Mouse (Mus musculus) stomach, embryonic 16.5 days (tissue): ENCODE data around the gene Pik3cg. TPM values are rescaled to one million over a fixed set of nuclear protein-coding genes. Genes with fewer than 3 reads are reported as not detected.

ENCODE experiments used
- ATAC-seq: fragments of 200-750 bp; cut with Nextera tagmentation; 2 replicates; pipeline ENCODE4 v1.8.0; 2017; ENCODE audit warnings: moderate number of reproducible peaks, moderate TSS enrichment; ENCODE audit not compliant: insufficient read depth, low FRiP score
- H3K27ac ChIP-seq: fragments of 300-500 bp; sonication (generic); 2 replicates; pipeline ENCODE4 v1.5.1; 2014; ENCODE audit warnings: low read length
- H3K27me3 ChIP-seq: fragments of 300-500 bp; sonication (generic); 2 replicates; pipeline ENCODE4 v1.6.1; 2014; ENCODE audit warnings: low read length, control low read depth, mixed read lengths; ENCODE audit not compliant: control insufficient read depth, insufficient read depth
- H3K36me3 ChIP-seq: fragments of 300-500 bp; sonication (generic); 2 replicates; pipeline ENCODE4 v1.6.1; 2014; ENCODE audit warnings: low read length; ENCODE audit not compliant: control insufficient read depth, insufficient read depth
- H3K4me1 ChIP-seq: fragments of 300-500 bp; sonication (generic); 2 replicates; pipeline ENCODE4 v1.6.1; 2014; ENCODE audit warnings: low read length, control low read depth, mixed read lengths; ENCODE audit not compliant: control insufficient read depth, insufficient read depth
- H3K4me2 ChIP-seq: fragments of 300-500 bp; sonication (generic); 2 replicates; pipeline ENCODE4 v1.6.1; 2014; ENCODE audit warnings: low read depth, low read length, mixed read lengths
- H3K4me3 ChIP-seq: fragments of 300-500 bp; sonication (generic); replicated peaks from 2 replicates; pipeline ENCODE4 v1.5.1; 2014; ENCODE audit warnings: mild to moderate bottlenecking, low read length
- H3K9ac ChIP-seq: fragments of 300-500 bp; sonication (generic); 2 replicates; pipeline ENCODE4 v1.6.1; 2014; ENCODE audit warnings: low read length
- H3K9me3 ChIP-seq: fragments of 300-500 bp; sonication (generic); replicated peaks from 2 replicates; pipeline ENCODE4 v1.6.1; 2016; ENCODE audit warnings: low read length, control low read depth; ENCODE audit not compliant: control insufficient read depth
- WGBS: fragments of 180-500 bp; shearing (Covaris S2); extraction: QIAGEN DNeasy Blood & Tissue Kit; methylation state at CpG from one replicate; pipeline ENCODE4 v1.1.7; 2014; 5-methylcytosine and 5-hydroxymethylcytosine counted together
- polyA plus RNA-seq: library from polyadenylated mRNA; unstranded; fragments of >200 nt; fragmentation: Nextera tagmentation; extraction: Ambion mirVana; gene quantifications from 2 replicates; pipeline ENCODE4 v1.2.1, GENCODE M21; 2015

Pik3cg gene
- polyA plus RNA-seq, 1 experiment from 2014 or later = 3.8 TPM

GRCm38 (mm10) chr12:32233871-32234270, 25.4 kb upstream of the Pik3cg start:
- no peak overlapping the region for H3K27ac ChIP-seq
- H3K4me1 ChIP-seq = no peaks in the 10 kb centered on the region
- no peak for ATAC-seq
- H3K4me2 ChIP-seq = no peak overlapping the region
- no peak overlapping the region for H3K4me3 ChIP-seq
- WGBS = 47% methylated on average over 4 of the region's 4 CpGs
- no peak overlapping the region for H3K9ac ChIP-seq
- no peaks in the 10 kb centered on the region for H3K9me3 ChIP-seq
- no peaks in the 10 kb centered on the region for H3K27me3 ChIP-seq
- H3K36me3 ChIP-seq = no peaks in the 10 kb centered on the region

GRCm38 (mm10) chr12:32231398-32231797, 22.9 kb upstream of the Pik3cg start:
- Histone ChIP-seq H3K4me1 (no peaks in the 10 kb centered on the region), H3K9me3 (no peaks in the 10 kb centered on the region), H3K4me2 (no peak overlapping the region), H3K27me3 (no peaks in the 10 kb centered on the region), H3K36me3 (no peaks in the 10 kb centered on the region), H3K4me3 (no peak overlapping the region), H3K9ac (no peak overlapping the region), H3K27ac (no peak overlapping the region)
- WGBS = 88% methylated on average over 1 of the region's 1 CpGs
- ATAC-seq = no peak

- Histone ChIP-seq H3K4me2 (no peak overlapping the region), H3K4me1 (no peaks in the 10 kb centered on the region), H3K27me3 (no peaks in the 10 kb centered on the region), H3K9me3 (no peaks in the 10 kb centered on the region), H3K36me3 (no peaks in the 10 kb centered on the region), H3K4me3 (no peak overlapping the region), H3K9ac (no peak overlapping the region), H3K27ac (no peak overlapping the region)
- 95% methylated on average over 1 of the region's 1 CpGs for WGBS
- ATAC-seq = no peak
Measured at GRCm38 (mm10) chr12:32223629-32224028, 15.2 kb upstream of the Pik3cg start.

GRCm38 (mm10) chr12:32222758-32223385, 14.4 kb upstream of the Pik3cg start:
- H3K4me3 ChIP-seq = no peak overlapping the region
- H3K27me3 ChIP-seq = no peaks in the 10 kb centered on the region
- H3K4me2 ChIP-seq = no peak overlapping the region
- no peak overlapping the region for H3K9ac ChIP-seq
- H3K27ac ChIP-seq = no peak overlapping the region
- no peaks in the 10 kb centered on the region for H3K9me3 ChIP-seq
- 84% methylated on average over 7 of the region's 7 CpGs for WGBS
- no peaks in the 10 kb centered on the region for H3K4me1 ChIP-seq
- no peaks in the 10 kb centered on the region for H3K36me3 ChIP-seq
- ATAC-seq = no peak

GRCm38 (mm10) chr12:32220387-32220786, 11.9 kb upstream of the Pik3cg start:
- Histone ChIP-seq H3K4me1 (no peaks in the 10 kb centered on the region), H3K27me3 (no peaks in the 10 kb centered on the region), H3K27ac (no peak overlapping the region), H3K9me3 (no peaks in the 10 kb centered on the region), H3K4me2 (no peak overlapping the region), H3K4me3 (no peak overlapping the region), H3K36me3 (no peaks in the 10 kb centered on the region), H3K9ac (no peak overlapping the region)
- no peak for ATAC-seq
- WGBS = 67% methylated on average over 1 of the region's 1 CpGs

- no peaks in the 10 kb centered on the region for H3K9me3 ChIP-seq
- no peak for ATAC-seq
- no peaks in the 10 kb centered on the region for H3K27me3 ChIP-seq
- no peak overlapping the region for H3K4me2 ChIP-seq
- 61% methylated on average over 6 of the region's 6 CpGs for WGBS
- no peak overlapping the region for H3K27ac ChIP-seq
- H3K9ac ChIP-seq = no peak overlapping the region
- no peaks in the 10 kb centered on the region for H3K36me3 ChIP-seq
- H3K4me3 ChIP-seq = no peak overlapping the region
- H3K4me1 ChIP-seq = no peaks in the 10 kb centered on the region
Measured at GRCm38 (mm10) chr12:32215143-32215542, 6.7 kb upstream of the Pik3cg start.

GRCm38 (mm10) chr12:32212702-32213101, 4.2 kb upstream of the Pik3cg start:
- Histone ChIP-seq H3K9ac (no peak overlapping the region), H3K27ac (no peak overlapping the region), H3K36me3 (no peaks in the 10 kb centered on the region), H3K9me3 (no peaks in the 10 kb centered on the region), H3K4me1 (no peaks in the 10 kb centered on the region), H3K4me3 (no peak overlapping the region), H3K4me2 (no peak overlapping the region), H3K27me3 (no peaks in the 10 kb centered on the region)
- no peak for ATAC-seq
- 83% methylated on average over 5 of the region's 5 CpGs for WGBS

GRCm38 (mm10) chr12:32212156-32212555, 3.7 kb upstream of the Pik3cg start:
- Histone ChIP-seq H3K27ac (no peak overlapping the region), H3K27me3 (no peaks in the 10 kb centered on the region), H3K9ac (no peak overlapping the region), H3K9me3 (no peaks in the 10 kb centered on the region), H3K4me1 (no peaks in the 10 kb centered on the region), H3K36me3 (no peaks in the 10 kb centered on the region), H3K4me2 (no peak overlapping the region), H3K4me3 (no peak overlapping the region)
- no peak for ATAC-seq
- WGBS = 69% methylated on average over 5 of the region's 5 CpGs

- H3K4me1 ChIP-seq = no peaks in the 10 kb centered on the region
- WGBS = 78% methylated on average over 4 of the region's 4 CpGs
- H3K9ac ChIP-seq = no peak overlapping the region
- H3K4me2 ChIP-seq = no peak overlapping the region
- no peak for ATAC-seq
- H3K36me3 ChIP-seq = no peaks in the 10 kb centered on the region
- no peak overlapping the region for H3K27ac ChIP-seq
- no peaks in the 10 kb centered on the region for H3K9me3 ChIP-seq
- no peak overlapping the region for H3K4me3 ChIP-seq
- H3K27me3 ChIP-seq = no peaks in the 10 kb centered on the region
Measured at GRCm38 (mm10) chr12:32211257-32211656, 2.8 kb upstream of the Pik3cg start.
